Mouse (Mus musculus) liver, embryonic 11.5 days (tissue): ENCODE results near the gene Kcnk18. TPM values are rescaled to one million over a fixed set of nuclear protein-coding genes. Genes with fewer than 3 reads are reported as not detected.

ENCODE experiments used
- ATAC-seq: fragments of 200-750 bp; cut with Nextera tagmentation; replicated peaks from 2 replicates; pipeline ENCODE4 v1.8.0; 2017; ENCODE audit warnings: moderate number of reproducible peaks, mild to moderate bottlenecking, moderate TSS enrichment, moderate library complexity; ENCODE audit not compliant: low FRiP score
- DNase-seq: peaks from one replicate; pipeline ENCODE4 v3.0.0-alpha.2; 2017; ENCODE audit warnings: low spot score
- H3K27ac ChIP-seq: fragments of 300-500 bp; sonication (generic); 2 replicates; pipeline ENCODE4 v1.5.1; 2014; ENCODE audit warnings: mild to moderate bottlenecking, low read depth, low read length, control low read depth
- H3K27me3 ChIP-seq: fragments of 300-500 bp; sonication (generic); replicated peaks from 2 replicates; pipeline ENCODE4 v1.6.1; 2014; ENCODE audit warnings: low read length, mixed read lengths; ENCODE audit not compliant: control insufficient read depth, insufficient read depth
- H3K36me3 ChIP-seq: fragments of 300-500 bp; sonication (generic); 2 replicates; pipeline ENCODE4 v1.6.1; 2014; ENCODE audit warnings: mild to moderate bottlenecking, low read length, moderate library complexity, mixed read lengths; ENCODE audit not compliant: control insufficient read depth, insufficient read depth
- H3K4me1 ChIP-seq: fragments of 300-500 bp; sonication (generic); replicated peaks from 2 replicates; pipeline ENCODE4 v1.6.1; 2014; ENCODE audit warnings: low read length, mixed read lengths; ENCODE audit not compliant: control insufficient read depth, insufficient read depth
- H3K4me2 ChIP-seq: fragments of 300-500 bp; sonication (generic); 2 replicates; pipeline ENCODE4 v1.6.1; 2014; ENCODE audit warnings: mild to moderate bottlenecking, control low read depth, moderate library complexity
- H3K4me3 ChIP-seq: fragments of 300-500 bp; sonication (generic); 2 replicates; pipeline ENCODE4 v1.5.1; 2014; ENCODE audit warnings: low read depth, low read length, control low read depth
- H3K9ac ChIP-seq: fragments of 300-500 bp; sonication (generic); 2 replicates; pipeline ENCODE4 v1.6.1; 2014; ENCODE audit warnings: low read depth, low read length, control low read depth
- H3K9me3 ChIP-seq: fragments of 300-500 bp; sonication (generic); 2 replicates; pipeline ENCODE4 v1.6.1; 2016; ENCODE audit warnings: low read length, inconsistent platforms, mixed read lengths; ENCODE audit not compliant: control insufficient read depth
- WGBS: fragments of 180-500 bp; shearing (Covaris S2); extraction: QIAGEN DNeasy Blood & Tissue Kit; methylation state at CpG from one replicate; pipeline ENCODE4 v1.1.7; 2014; 5-methylcytosine and 5-hydroxymethylcytosine counted together
- polyA plus RNA-seq: library from polyadenylated mRNA; unstranded; fragments of >200 nt; fragmentation: Nextera tagmentation; extraction: Ambion mirVana; gene quantifications from 2 replicates; pipeline ENCODE4 v1.2.1, GENCODE M21; 2014

Gene Kcnk18
- polyA plus RNA-seq, 1 experiment from 2014 or later: not detected

DNA sequence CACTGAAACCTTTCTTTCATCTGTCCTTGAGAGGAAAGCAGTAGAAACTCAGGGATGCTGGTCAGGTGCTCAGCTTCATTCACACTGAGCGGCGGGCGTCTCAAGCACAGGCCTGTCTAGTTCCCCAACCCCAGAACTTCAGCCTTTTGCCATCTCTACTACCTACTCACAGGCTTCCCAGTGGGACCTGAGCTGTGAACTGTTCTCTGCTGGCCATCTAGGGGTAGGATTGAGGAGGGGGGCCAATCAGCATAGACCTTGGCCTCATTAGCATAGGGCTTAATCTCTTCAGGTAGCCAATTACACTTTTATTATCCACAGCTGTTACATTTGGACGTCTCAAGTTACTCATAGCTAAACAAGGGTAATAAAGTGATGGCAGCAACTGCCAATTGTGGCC is 30.0 kb upstream of the Kcnk18 start:
- H3K4me1 ChIP-seq: no peaks in the 10 kb centered on the region
- ATAC-seq (no peak), DNase-seq (no peak)
- no peak overlapping the region for H3K9ac ChIP-seq
- H3K27ac ChIP-seq: no peak overlapping the region
- peaks cover 67% of the 10 kb centered on the region for H3K27me3 ChIP-seq
- H3K36me3 ChIP-seq: no peaks in the 10 kb centered on the region
- H3K4me3 ChIP-seq: no peak overlapping the region
- 27% methylated on average over 4 of the region's 4 CpGs for WGBS
- H3K9me3 ChIP-seq: no peaks in the 10 kb centered on the region
- H3K4me2 ChIP-seq: no peak overlapping the region

DNA sequence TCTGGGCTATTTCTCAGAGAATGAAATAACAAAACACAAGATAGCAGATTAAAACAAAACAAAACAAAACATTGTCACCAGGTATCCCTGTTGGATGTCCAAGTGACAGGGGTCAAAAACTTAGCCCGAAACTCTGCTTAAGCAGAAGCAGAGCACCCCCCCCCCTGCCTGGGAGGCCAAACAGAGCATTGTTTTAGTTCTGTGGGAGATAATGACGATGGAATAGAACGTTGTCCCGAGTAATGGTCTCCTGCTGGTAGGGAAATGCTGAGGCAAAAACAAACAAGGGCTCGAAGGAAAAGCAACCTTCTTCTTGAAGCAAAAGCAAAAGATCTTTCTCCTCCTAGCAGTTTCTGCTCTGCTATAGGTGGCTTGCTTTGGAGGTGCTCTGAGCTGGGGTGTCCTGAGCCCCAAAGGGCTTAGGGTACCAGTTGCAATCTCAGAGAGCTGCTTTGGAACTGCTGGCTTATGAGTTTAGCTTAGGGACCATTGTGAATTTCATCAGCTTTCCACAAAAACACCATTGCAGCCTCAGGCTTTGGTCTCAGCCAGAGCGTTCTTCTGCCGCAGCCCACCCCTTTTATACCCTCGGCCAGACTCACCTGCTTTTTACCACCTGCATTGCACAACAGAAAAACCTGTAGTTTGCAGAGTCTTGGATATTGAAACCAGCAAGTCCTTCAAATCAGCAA is 28.4 kb upstream of the Kcnk18 start:
- Histone ChIP-seq H3K9me3 (no peaks in the 10 kb centered on the region), H3K36me3 (no peaks in the 10 kb centered on the region), H3K4me1 (no peaks in the 10 kb centered on the region), H3K9ac (no peak overlapping the region), H3K27ac (no peak overlapping the region), H3K4me3 (no peak overlapping the region), H3K27me3 (peaks cover 79% of the 10 kb centered on the region), H3K4me2 (no peak overlapping the region)
- no peak for DNase-seq
- no peak for ATAC-seq
- 6% methylated on average over 8 of the region's 8 CpGs for WGBS

DNA sequence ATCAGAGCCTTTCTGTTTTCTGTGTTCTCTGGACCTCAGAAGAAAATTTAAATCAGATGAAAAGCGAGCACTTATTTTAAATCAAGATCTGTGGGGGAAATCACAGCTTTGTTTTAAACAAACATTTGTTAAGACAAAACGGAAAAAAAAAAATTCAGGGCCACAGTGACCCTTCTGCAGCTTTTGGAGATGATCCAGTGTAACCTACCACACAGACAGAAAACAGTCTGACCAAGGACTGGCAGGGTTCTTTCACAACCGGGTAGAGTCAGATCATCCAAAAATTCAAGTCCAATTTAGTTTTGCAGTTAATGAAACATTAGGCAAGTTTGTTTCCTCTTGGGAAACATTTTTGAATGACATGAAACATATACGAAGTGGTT is 27.9 kb upstream of the Kcnk18 start:
- H3K9me3 ChIP-seq: no peaks in the 10 kb centered on the region
- H3K27me3 ChIP-seq: peaks cover 85% of the 10 kb centered on the region
- no peak overlapping the region for H3K4me3 ChIP-seq
- WGBS: 14% methylated on average over 4 of the region's 4 CpGs
- H3K36me3 ChIP-seq: no peaks in the 10 kb centered on the region
- no peak overlapping the region for H3K9ac ChIP-seq
- no peaks in the 10 kb centered on the region for H3K4me1 ChIP-seq
- no peak overlapping the region for H3K27ac ChIP-seq
- no peak for DNase-seq
- no peak for ATAC-seq
- no peak overlapping the region for H3K4me2 ChIP-seq

DNA sequence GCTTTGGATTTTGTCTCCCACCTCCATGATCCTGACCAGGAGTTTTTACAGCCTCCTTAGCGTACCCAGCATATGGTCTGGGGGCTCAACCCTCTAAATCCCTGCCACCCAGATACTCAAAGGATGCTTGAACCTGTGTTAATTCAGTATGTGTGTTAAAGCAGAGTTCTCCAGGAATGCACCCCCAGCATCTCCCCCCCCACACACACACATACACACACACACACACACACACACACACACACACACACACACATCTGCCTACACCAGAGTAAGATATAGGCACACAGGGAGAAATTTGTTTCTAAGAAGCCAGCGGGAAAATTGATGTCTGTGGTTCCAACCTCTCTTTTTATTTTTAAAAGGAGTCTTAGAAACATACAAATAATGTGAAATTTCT is 26.5 kb upstream of the Kcnk18 start:
- no peaks in the 10 kb centered on the region for H3K4me1 ChIP-seq
- no peak overlapping the region for H3K4me3 ChIP-seq
- H3K36me3 ChIP-seq: no peaks in the 10 kb centered on the region
- ATAC-seq: no peak
- no peak for DNase-seq
- H3K9me3 ChIP-seq: no peaks in the 10 kb centered on the region
- peaks cover 90% of the 10 kb centered on the region for H3K27me3 ChIP-seq
- H3K27ac ChIP-seq: no peak overlapping the region
- H3K9ac ChIP-seq: no peak overlapping the region
- WGBS: 17% methylated on average over 2 of the region's 2 CpGs
- no peak overlapping the region for H3K4me2 ChIP-seq

DNA sequence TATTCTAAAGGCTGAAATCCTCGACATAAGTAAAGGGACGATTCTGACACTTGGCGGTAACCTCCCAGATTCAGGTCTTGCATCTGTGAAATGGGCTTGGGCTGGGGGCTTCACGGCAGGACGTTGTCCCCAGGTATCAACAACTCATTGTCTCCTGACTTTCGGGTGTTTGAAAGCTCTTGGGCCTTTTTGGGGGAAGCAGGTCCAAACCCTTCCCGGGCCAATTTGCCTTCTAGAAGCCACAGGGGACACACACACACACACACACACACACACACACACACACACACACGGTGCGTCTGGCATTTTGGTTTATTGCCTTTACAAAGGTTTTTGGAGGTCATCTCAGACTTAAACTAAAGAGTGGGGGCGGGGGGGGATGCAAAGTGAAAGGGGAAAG is 25.6 kb upstream of the Kcnk18 start:
- H3K36me3 ChIP-seq: no peaks in the 10 kb centered on the region
- ATAC-seq (no peak), DNase-seq (no peak)
- no peaks in the 10 kb centered on the region for H3K4me1 ChIP-seq
- H3K27ac ChIP-seq: no peak overlapping the region
- no peak overlapping the region for H3K4me2 ChIP-seq
- H3K27me3 ChIP-seq: peaks cover 90% of the 10 kb centered on the region
- H3K9ac ChIP-seq: no peak overlapping the region
- no peaks in the 10 kb centered on the region for H3K9me3 ChIP-seq
- peak overlapping the region; percentile 30; the same call in 1 of the 2 replicates for H3K4me3 ChIP-seq
- WGBS: 2% methylated on average over 10 of the region's 10 CpGs

DNA sequence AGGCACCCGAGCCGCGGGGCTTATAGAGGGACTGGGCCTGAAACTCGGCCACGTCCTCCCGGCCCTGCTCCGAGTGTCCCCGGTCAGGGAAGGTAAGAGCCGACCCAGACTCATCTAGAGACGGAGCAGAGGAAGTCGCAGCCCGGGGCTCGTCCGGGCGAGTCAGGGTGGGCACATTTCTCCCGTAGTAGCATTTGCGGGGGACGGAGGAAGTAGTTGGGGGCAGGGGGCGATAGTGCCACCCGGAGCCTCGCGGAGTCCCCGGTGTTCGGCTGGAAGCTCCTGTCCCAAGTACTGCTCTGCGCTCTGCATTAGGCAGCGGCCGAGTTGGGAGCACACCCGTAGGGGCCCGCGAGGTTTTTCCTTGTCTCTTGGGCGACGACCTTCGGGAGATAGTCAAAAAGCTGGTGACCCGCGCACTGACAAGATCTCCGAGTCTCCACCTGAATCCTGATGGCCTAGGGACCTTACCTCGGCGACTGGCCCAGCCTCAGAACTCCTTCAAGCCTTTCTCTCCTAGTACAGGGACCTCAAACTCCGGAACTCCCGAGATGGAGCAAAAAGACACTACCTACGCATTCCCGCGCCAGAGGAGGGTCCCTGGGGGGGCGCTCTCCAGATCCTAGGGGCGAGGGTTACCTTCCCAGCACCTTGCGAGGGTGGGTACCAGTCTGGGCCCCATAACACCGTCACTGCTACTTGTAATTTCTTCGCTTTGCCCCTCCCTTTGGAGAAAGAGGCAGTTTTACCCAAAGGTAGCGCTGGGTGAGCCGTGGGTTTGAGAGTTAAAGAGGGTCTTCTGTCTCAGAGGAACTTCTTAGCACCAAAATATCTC is 24.8 kb upstream of the Kcnk18 start:
- 1% methylated on average over 50 of the region's 50 CpGs for WGBS
- H3K9ac ChIP-seq: no peak overlapping the region
- H3K27me3 ChIP-seq: peaks cover 82% of the 10 kb centered on the region
- no peak overlapping the region for H3K27ac ChIP-seq
- H3K36me3 ChIP-seq: no peaks in the 10 kb centered on the region
- peak overlapping the region; percentile 30 for H3K4me3 ChIP-seq
- ATAC-seq (no peak), DNase-seq (peak; percentile 51)
- H3K9me3 ChIP-seq: no peaks in the 10 kb centered on the region
- peak overlapping the region; percentile 34 for H3K4me2 ChIP-seq
- H3K4me1 ChIP-seq: no peaks in the 10 kb centered on the region

DNA sequence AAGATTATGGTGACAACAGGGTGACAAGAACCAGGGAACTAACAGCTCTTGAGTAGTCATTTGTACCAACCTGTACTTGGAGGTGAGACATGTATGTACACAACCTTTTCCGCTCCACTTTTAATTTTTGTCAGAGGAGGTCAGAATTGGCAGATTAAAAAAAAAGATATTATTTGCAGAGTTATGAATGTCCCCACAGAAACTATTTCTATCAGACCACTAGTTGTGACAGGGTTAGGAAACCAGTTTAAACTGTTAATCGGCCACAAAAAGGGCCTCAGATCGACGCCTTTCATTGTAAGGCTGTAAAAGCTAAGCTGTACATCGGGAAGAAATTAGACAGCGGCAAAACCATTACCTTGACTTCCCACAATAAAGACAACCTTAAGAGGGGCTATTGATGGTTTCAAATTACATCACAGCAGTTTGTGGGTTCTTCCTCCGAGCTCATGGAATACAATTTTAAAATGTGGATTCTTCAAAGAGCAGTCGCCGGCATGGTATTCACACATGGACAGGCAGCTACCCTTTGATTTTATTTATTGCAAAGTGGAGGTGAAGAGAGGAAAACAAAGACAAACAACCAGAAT is 23.7 kb upstream of the Kcnk18 start:
- H3K27ac ChIP-seq: no peak overlapping the region
- H3K36me3 ChIP-seq: no peaks in the 10 kb centered on the region
- H3K27me3 ChIP-seq: peaks cover 76% of the 10 kb centered on the region
- H3K9me3 ChIP-seq: peaks cover 5% of the 10 kb centered on the region
- H3K4me3 ChIP-seq: no peak overlapping the region
- no peak for DNase-seq
- no peak overlapping the region for H3K9ac ChIP-seq
- WGBS: 15% methylated on average over 9 of the region's 9 CpGs
- H3K4me1 ChIP-seq: no peaks in the 10 kb centered on the region
- ATAC-seq: no peak
- H3K4me2 ChIP-seq: no peak overlapping the region

DNA sequence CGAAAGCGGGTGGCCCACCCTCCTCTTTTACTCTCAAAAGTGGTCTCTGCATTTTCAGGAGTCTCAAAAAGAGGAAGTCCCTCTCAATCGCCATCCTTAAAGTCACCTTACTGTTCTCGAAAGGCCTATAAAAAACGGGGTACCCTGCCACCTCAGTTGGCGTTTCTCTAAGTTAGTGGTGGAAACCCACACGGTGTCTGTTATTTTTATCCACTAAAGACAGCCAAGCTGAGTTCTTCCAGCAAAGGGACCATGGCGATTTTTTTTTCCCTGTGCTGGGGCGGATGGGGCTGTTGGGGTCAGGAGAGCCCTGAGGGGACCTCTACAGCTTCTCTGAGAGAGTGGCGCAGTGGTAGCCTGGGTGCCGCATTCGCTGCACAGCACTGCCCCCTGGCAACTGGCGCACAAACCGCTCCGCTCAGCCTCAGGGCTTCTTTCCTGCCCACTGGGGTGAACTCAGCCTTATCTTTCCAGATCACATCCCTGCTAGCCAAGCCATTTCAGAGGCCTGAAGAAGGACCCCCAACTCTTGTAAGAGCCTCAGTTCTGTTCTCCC is 22.8 kb upstream of the Kcnk18 start:
- Histone ChIP-seq H3K4me2 (no peak overlapping the region), H3K4me1 (no peaks in the 10 kb centered on the region), H3K36me3 (no peaks in the 10 kb centered on the region), H3K4me3 (no peak overlapping the region), H3K9me3 (peaks cover 5% of the 10 kb centered on the region), H3K27me3 (peaks cover 67% of the 10 kb centered on the region), H3K9ac (no peak overlapping the region), H3K27ac (no peak overlapping the region)
- 7% methylated on average over 15 of the region's 15 CpGs for WGBS
- ATAC-seq (no peak), DNase-seq (no peak)
